Mouse (Mus musculus): ENCODE data around the gene Cdc34. TPM values are rescaled to one million over a fixed set of nuclear protein-coding genes. Genes with fewer than 3 reads are reported as not detected.

Cdc34 gene
- polyA plus RNA-seq, 1 experiment from 2014 or later, result 77.6 TPM

GRCm38 (mm10) chr10:79691986-79692548 lies 10.1 kb downstream of the Cdc34 start:
- H3K36me3 ChIP-seq (replicated peaks; ENCODE audit: insufficient read depth, low read length), result peaks cover 23% of the 10 kb centered on the region
- no peak overlapping the region for H3K9ac ChIP-seq (replicated peaks)
- H3K4me2 ChIP-seq (ENCODE audit: low read depth, low read length), result no peak overlapping the region
- DNase-seq, result no peak
- peaks cover 14% of the 10 kb centered on the region for H3K4me1 ChIP-seq (ENCODE audit: insufficient read depth)
- H3K4me3 ChIP-seq (ENCODE audit: low read depth, low read length), result no peak overlapping the region
- ATAC-seq, result no peak
- H3K9me3 ChIP-seq (ENCODE audit: low read length), result no peaks in the 10 kb centered on the region
- H3K27ac ChIP-seq (ENCODE audit: low read depth), result no peak overlapping the region
- TF ChIP-seq EP300 (IDR thresholded peaks at IDR 0.05; ENCODE audit: low read depth) (no peak), CTCF (IDR thresholded peaks at IDR 0.05; ENCODE audit: low read depth) (peak; percentile 51)
- WGBS (ENCODE audit: insufficient replicate concordance), result 94% methylated on average over 2 of the region's 2 CpGs
- H3K27me3 ChIP-seq (ENCODE audit: insufficient read depth, low read length), result no peaks in the 10 kb centered on the region

GRCm38 (mm10) chr10:79693580-79694378 lies 11.8 kb downstream of the Cdc34 start:
- Histone ChIP-seq H3K36me3 (replicated peaks; ENCODE audit: insufficient read depth, low read length) (peaks cover 6% of the 10 kb centered on the region), H3K4me3 (ENCODE audit: low read depth, low read length) (no peak overlapping the region), H3K27me3 (ENCODE audit: insufficient read depth, low read length) (no peaks in the 10 kb centered on the region), H3K9me3 (ENCODE audit: low read length) (no peaks in the 10 kb centered on the region), H3K9ac (replicated peaks) (no peak overlapping the region), H3K4me2 (ENCODE audit: low read depth, low read length) (no peak overlapping the region), H3K4me1 (ENCODE audit: insufficient read depth) (peaks cover 17% of the 10 kb centered on the region), H3K27ac (ENCODE audit: low read depth) (no peak overlapping the region)
- no peak for TF ChIP-seq CTCF (IDR thresholded peaks at IDR 0.05; ENCODE audit: low read depth)
- no peak for TF ChIP-seq EP300 (IDR thresholded peaks at IDR 0.05; ENCODE audit: low read depth)
- ATAC-seq (no peak), DNase-seq (no peak)
- WGBS (ENCODE audit: insufficient replicate concordance), result 66% methylated on average over 12 of the region's 12 CpGs

- H3K4me2 ChIP-seq (ENCODE audit: low read depth, low read length), result no peak overlapping the region
- no peak overlapping the region for H3K9ac ChIP-seq (replicated peaks)
- no peak overlapping the region for H3K4me3 ChIP-seq (ENCODE audit: low read depth, low read length)
- no peak for TF ChIP-seq EP300 (IDR thresholded peaks at IDR 0.05; ENCODE audit: low read depth)
- no peak for TF ChIP-seq CTCF (IDR thresholded peaks at IDR 0.05; ENCODE audit: low read depth)
- H3K36me3 ChIP-seq (replicated peaks; ENCODE audit: insufficient read depth, low read length), result peaks cover under 1% of the 10 kb centered on the region; the same call in 1 of the 2 replicates
- no peaks in the 10 kb centered on the region for H3K9me3 ChIP-seq (ENCODE audit: low read length)
- peaks cover 17% of the 10 kb centered on the region for H3K4me1 ChIP-seq (ENCODE audit: insufficient read depth)
- DNase-seq (no peak), ATAC-seq (no peak)
- H3K27me3 ChIP-seq (ENCODE audit: insufficient read depth, low read length), result no peaks in the 10 kb centered on the region
- WGBS (ENCODE audit: insufficient replicate concordance), result 80% methylated on average over 6 of the region's 6 CpGs
- H3K27ac ChIP-seq (ENCODE audit: low read depth), result no peak overlapping the region
Measured at GRCm38 (mm10) chr10:79694379-79694655, 12.3 kb downstream of the Cdc34 start.

GRCm38 (mm10) chr10:79695231-79696128 lies 13.5 kb downstream of the Cdc34 start:
- H3K27ac ChIP-seq (ENCODE audit: low read depth), result peak overlapping the region; percentile 48
- peak; percentile 70 for ATAC-seq
- 55% methylated on average over 13 of the region's 13 CpGs for WGBS (ENCODE audit: insufficient replicate concordance)
- TF ChIP-seq EP300 (IDR thresholded peaks at IDR 0.05; ENCODE audit: low read depth) (no peak), CTCF (IDR thresholded peaks at IDR 0.05; ENCODE audit: low read depth) (peak; percentile 98)
- H3K27me3 ChIP-seq (ENCODE audit: insufficient read depth, low read length), result no peaks in the 10 kb centered on the region
- H3K9me3 ChIP-seq (ENCODE audit: low read length), result no peaks in the 10 kb centered on the region
- peak overlapping the region; percentile 40; the same call in 1 of the 2 replicates for H3K4me2 ChIP-seq (ENCODE audit: low read depth, low read length)
- no peak overlapping the region for H3K4me3 ChIP-seq (ENCODE audit: low read depth, low read length)
- H3K9ac ChIP-seq (replicated peaks), result peak overlapping the region; percentile 26; the same call in 1 of the 2 replicates
- H3K36me3 ChIP-seq (replicated peaks; ENCODE audit: insufficient read depth, low read length), result no peaks in the 10 kb centered on the region
- H3K4me1 ChIP-seq (ENCODE audit: insufficient read depth), result peaks cover 17% of the 10 kb centered on the region
- DNase-seq, result peak; percentile 90

- Histone ChIP-seq H3K27me3 (ENCODE audit: insufficient read depth, low read length) (no peaks in the 10 kb centered on the region), H3K4me2 (ENCODE audit: low read depth, low read length) (peak overlapping the region; percentile 40; the same call in 1 of the 2 replicates), H3K4me3 (ENCODE audit: low read depth, low read length) (no peak overlapping the region), H3K9ac (replicated peaks) (peak overlapping the region; percentile 26; the same call in 1 of the 2 replicates), H3K9me3 (ENCODE audit: low read length) (no peaks in the 10 kb centered on the region), H3K36me3 (replicated peaks; ENCODE audit: insufficient read depth, low read length) (no peaks in the 10 kb centered on the region), H3K4me1 (ENCODE audit: insufficient read depth) (peaks cover 20% of the 10 kb centered on the region), H3K27ac (ENCODE audit: low read depth) (peak overlapping the region; percentile 71)
- TF ChIP-seq CTCF (IDR thresholded peaks at IDR 0.05; ENCODE audit: low read depth) (no peak), EP300 (IDR thresholded peaks at IDR 0.05; ENCODE audit: low read depth) (no peak)
- no peak for DNase-seq
- ATAC-seq, result peak; percentile 30; the same call in 1 of the 2 replicates
- WGBS (ENCODE audit: insufficient replicate concordance), result 54% methylated on average over 9 of the region's 9 CpGs
Measured at GRCm38 (mm10) chr10:79696129-79696651, 14.2 kb downstream of the Cdc34 start.
